Mouse (Mus musculus) bone marrow, adult 2 months (tissue): ENCODE measurements at regions not wholly inside any gene's neighbourhood (a gene's known extent, or its start where the extent isn't known, plus 50 kb on each side); places are given as distances from the start of the nearest gene placed in this dataset.

Experiments used
- CTCF ChIP-seq: fragments of 200-500 bp; IDR thresholded peaks from 2 replicates; pipeline ENCODE4 v1.5.1; 2011; ENCODE audit warnings: low read length, control low read depth; ENCODE audit not compliant: control insufficient read depth, insufficient read depth
- POLR2A ChIP-seq: fragments of 200-500 bp; IDR thresholded peaks from 2 replicates; pipeline ENCODE4 v1.6.1; 2011; ENCODE audit warnings: low read depth, mild to moderate bottlenecking, control low read depth, low read length, borderline replicate concordance; ENCODE audit not compliant: control insufficient read depth

DNA sequence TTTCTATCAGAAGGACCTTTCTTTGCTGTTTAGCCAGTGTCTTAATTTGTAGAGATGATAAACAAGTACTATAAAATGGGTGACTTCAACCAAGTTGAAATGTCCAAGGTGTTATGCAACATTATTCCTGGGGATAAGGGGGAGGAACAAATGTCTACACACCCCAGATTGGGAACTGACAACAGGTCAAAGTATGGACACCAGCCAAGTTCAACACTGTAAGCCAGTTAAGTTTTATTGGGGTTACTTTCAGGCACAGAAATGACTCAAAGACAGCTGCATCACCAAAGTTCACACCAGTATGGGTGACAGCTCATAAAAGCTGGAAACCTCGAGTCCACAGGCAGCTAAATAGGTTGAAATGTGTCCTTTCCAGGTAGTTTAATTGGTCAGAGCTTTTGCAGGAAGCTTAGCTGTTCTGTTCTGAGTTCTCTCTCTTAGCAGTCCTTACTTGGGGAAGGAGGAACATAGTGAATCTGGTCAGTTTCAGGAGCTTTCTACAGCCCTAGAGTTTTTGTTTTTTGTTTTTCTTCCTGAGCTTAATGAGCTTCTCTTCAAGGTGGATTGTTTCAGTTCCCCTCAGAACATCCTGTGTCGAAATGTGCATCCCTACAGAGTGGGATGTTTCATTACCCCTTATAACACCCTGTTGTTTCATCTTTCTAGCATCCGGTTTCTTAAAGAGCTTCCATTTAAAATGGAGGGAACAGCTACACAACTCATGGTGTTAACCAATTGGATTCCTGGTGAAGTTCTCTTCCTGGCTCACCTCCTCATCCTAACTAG lies 279.2 kb upstream of the Cdyl start:
- TF ChIP-seq CTCF (no peak), POLR2A (no peak)
